Mouse (Mus musculus) stomach, postnatal 0 days (tissue): ENCODE data around the gene Nudt22. TPM values are rescaled to one million over a fixed set of nuclear protein-coding genes. Genes with fewer than 3 reads are reported as not detected.

Source experiments
- ATAC-seq: fragments of 200-750 bp; cut with Nextera tagmentation; 2 replicates; pipeline ENCODE4 v1.8.0; 2017; ENCODE audit not compliant: low FRiP score, low TSS enrichment
- DNase-seq: peaks from one replicate; pipeline ENCODE4 v3.0.0-alpha.2; 2016; ENCODE audit warnings: low spot score
- H3K27ac ChIP-seq: fragments of 300-500 bp; sonication (generic); replicated peaks from 2 replicates; pipeline ENCODE4 v1.5.1; 2014; ENCODE audit warnings: mild to moderate bottlenecking, control low read depth
- H3K27me3 ChIP-seq: fragments of 300-500 bp; sonication (generic); 2 replicates; pipeline ENCODE4 v1.6.1; 2014; ENCODE audit warnings: low read length; ENCODE audit not compliant: control insufficient read depth, insufficient read depth
- H3K36me3 ChIP-seq: fragments of 300-500 bp; sonication (generic); 2 replicates; pipeline ENCODE4 v1.6.1; 2014; ENCODE audit warnings: low read length, mixed read lengths; ENCODE audit not compliant: control insufficient read depth, insufficient read depth
- H3K4me1 ChIP-seq: fragments of 300-500 bp; sonication (generic); replicated peaks from 2 replicates; pipeline ENCODE4 v1.6.1; 2014; ENCODE audit warnings: antibody characterized with exemption; ENCODE audit not compliant: control insufficient read depth, insufficient read depth
- H3K4me2 ChIP-seq: fragments of 300-500 bp; sonication (generic); replicated peaks from 2 replicates; pipeline ENCODE4 v1.6.1; 2014; ENCODE audit warnings: low read depth, mild to moderate bottlenecking, control low read depth, moderate library complexity
- H3K4me3 ChIP-seq: fragments of 300-500 bp; sonication (generic); 2 replicates; pipeline ENCODE4 v1.5.1; 2014; ENCODE audit warnings: low read depth, low read length, control low read depth
- H3K9ac ChIP-seq: fragments of 300-500 bp; sonication (generic); 2 replicates; pipeline ENCODE4 v1.6.1; 2014; ENCODE audit warnings: mild to moderate bottlenecking, low read length, control low read depth, mixed read lengths
- H3K9me3 ChIP-seq: fragments of 300-500 bp; sonication (generic); 2 replicates; pipeline ENCODE4 v1.6.1; 2016; ENCODE audit warnings: low read length; ENCODE audit not compliant: control insufficient read depth
- CTCF ChIP-seq: IDR thresholded peaks from 2 replicates; pipeline ENCODE4 v1.5.1; 2016; ENCODE audit warnings: antibody characterized with exemption, low read depth, mild to moderate bottlenecking, moderate library complexity
- EP300 ChIP-seq: optimal IDR thresholded peaks from 2 replicates; pipeline ENCODE3; 2016; ENCODE audit warnings: antibody characterized with exemption
- WGBS: fragments of 180-500 bp; shearing (Covaris S2); extraction: QIAGEN DNeasy Blood & Tissue Kit; methylation state at CpG from one replicate; pipeline ENCODE4 v1.1.7; 2014; 5-methylcytosine and 5-hydroxymethylcytosine counted together
- polyA plus RNA-seq: library from polyadenylated mRNA; unstranded; fragments of >200 nt; fragmentation: Nextera tagmentation; extraction: Ambion mirVana; gene quantifications from 2 replicates; pipeline ENCODE4 v1.2.1, GENCODE M21; 2015

Gene Nudt22
- polyA plus RNA-seq, 1 experiment from 2014 or later = 21.1 TPM

DNA sequence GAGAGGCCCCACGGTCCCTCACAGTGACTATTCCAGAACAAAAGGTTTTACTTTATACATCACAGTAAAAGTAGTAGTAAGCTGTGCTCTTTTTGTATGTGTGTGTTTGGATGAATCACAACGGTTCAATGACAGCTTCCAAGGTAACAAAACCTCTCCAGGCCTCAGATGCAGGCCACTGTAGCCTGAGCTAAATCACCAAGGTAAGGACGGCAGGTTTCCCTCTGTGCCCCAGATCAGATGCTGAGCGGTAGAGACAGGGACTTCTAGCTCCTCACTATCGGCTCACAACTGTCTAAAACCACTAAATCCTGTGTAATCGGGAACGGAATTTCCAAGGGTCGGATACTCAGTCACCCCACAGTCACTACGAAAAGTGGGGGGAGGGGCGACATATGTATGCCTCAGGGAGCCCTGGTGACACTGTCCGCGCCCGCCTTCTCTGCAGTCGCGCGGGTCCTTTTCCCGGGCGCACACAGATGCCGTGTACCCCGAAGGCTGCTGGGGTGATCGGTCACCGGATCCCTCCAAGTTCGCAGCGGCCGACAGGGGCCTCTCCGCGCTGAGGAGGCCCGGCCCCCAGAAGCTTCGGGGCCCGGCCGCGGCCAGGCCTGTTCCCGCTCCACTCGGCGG is 43.3 kb upstream of the Nudt22 start:
- Histone ChIP-seq H3K9ac (peak overlapping the region; percentile 91), H3K27ac (peak overlapping the region; percentile 92), H3K36me3 (peaks cover 2% of the 10 kb centered on the region; the same call in 1 of the 2 replicates), H3K4me3 (peak overlapping the region; percentile 89), H3K4me2 (peak overlapping the region; percentile 74), H3K4me1 (peaks cover 7% of the 10 kb centered on the region), H3K27me3 (no peaks in the 10 kb centered on the region), H3K9me3 (no peaks in the 10 kb centered on the region)
- WGBS = 2% methylated on average over 34 of the region's 35 CpGs
- TF ChIP-seq CTCF = no peak
- TF ChIP-seq EP300 = no peak
- ATAC-seq (peak; percentile 2), DNase-seq (peak; percentile 70)

DNA sequence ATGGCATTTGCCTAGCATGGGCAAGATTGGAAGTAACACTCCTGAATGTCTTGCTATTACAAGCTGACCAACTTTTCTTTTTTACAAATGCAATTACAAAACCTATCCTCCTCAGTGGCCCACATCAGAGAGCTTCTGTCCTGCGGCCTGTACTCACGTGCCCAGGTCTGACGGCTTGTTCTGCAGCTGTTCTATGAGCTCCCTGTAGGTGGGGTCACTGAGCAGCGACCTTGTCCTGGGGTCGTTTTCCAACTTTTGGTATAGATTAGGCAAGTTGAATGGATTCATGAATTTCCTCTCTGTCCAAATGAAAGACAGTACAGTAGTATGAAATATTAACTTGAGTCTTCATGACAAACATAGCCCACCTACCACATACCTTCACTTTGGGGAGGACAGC is 38.1 kb upstream of the Nudt22 start:
- no peak for ATAC-seq
- Histone ChIP-seq H3K9me3 (no peaks in the 10 kb centered on the region), H3K27ac (no peak overlapping the region), H3K27me3 (no peaks in the 10 kb centered on the region), H3K4me2 (no peak overlapping the region), H3K9ac (no peak overlapping the region), H3K4me1 (peaks cover 4% of the 10 kb centered on the region; the same call in 1 of the 2 replicates), H3K36me3 (peaks cover 20% of the 10 kb centered on the region), H3K4me3 (no peak overlapping the region)
- 94% methylated on average over 5 of the region's 5 CpGs for WGBS
- TF ChIP-seq EP300 (no peak), CTCF (no peak)
- DNase-seq = no peak

DNA sequence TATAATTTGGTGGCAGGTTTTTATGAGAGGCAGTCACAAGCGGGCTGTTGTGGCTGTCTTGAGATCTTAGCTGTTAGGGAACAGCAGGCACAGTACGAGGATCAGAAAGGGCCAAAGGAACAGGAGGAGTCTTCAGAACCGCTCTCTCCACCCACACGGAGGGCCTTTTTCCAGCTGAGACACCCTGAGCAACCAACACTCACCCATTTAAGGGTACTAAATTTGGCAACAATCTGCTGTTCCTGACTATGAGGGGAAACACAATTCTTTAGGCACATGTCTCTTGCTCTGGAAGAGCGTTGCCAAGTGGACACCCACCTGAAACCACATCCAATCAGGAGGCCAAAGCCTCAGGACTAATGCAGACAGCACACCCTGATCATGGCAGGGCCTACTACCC is 33.6 kb upstream of the Nudt22 start:
- ATAC-seq = no peak
- Histone ChIP-seq H3K27me3 (no peaks in the 10 kb centered on the region), H3K9ac (no peak overlapping the region), H3K4me3 (no peak overlapping the region), H3K36me3 (peaks cover 38% of the 10 kb centered on the region), H3K9me3 (no peaks in the 10 kb centered on the region), H3K4me1 (no peaks in the 10 kb centered on the region), H3K27ac (no peak overlapping the region), H3K4me2 (no peak overlapping the region)
- no peak for DNase-seq
- 92% methylated on average over 5 of the region's 5 CpGs for WGBS
- TF ChIP-seq EP300 (no peak), CTCF (no peak)

DNA sequence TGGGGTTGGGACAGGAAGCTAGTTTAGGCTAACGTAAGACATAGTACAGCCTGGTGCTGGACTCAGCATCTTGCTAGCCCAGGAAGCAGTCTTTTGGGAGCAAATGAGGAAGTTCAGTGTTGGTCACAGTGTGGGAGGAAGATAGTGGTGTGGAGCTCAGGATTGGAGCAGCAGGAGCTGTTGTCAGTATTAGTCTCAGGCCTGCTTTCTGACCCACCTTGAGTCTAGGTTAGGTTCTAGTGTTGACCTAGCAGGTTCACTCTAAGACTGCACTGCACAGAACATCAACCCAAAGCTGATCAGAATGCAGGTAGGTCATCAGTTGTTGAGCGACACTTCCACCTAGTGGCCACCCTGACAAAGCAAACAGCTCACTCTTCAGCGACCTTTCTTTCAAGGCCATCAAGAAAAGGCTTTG is 24.3 kb upstream of the Nudt22 start:
- TF ChIP-seq CTCF (peak; percentile 89), EP300 (no peak)
- Histone ChIP-seq H3K27me3 (no peaks in the 10 kb centered on the region), H3K4me1 (no peaks in the 10 kb centered on the region), H3K27ac (no peak overlapping the region), H3K4me2 (no peak overlapping the region), H3K36me3 (peaks cover 20% of the 10 kb centered on the region), H3K9ac (no peak overlapping the region), H3K9me3 (no peaks in the 10 kb centered on the region), H3K4me3 (no peak overlapping the region)
- DNase-seq (peak; percentile 71), ATAC-seq (peak; percentile 72)
- WGBS = 37% methylated on average over 3 of the region's 3 CpGs

DNA sequence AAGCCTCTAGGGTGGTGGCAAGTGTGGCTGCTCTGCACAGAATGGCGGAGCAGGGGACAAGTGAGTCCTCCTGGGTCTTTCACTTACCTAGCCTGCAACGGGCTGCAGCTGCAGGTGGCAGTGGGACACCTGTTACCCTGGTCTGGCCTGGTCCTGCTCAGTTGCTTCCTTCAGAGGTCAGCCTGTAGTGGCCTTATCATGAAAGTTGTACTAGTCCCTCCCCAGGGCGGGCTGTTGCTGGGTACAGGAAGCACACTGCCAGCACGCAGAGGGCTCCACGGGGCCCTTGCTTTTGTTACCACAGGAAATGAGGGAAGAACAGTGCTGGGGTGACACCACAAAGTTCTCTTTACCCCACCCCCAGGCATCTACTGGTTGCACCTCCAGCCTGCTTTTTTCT is 23.3 kb upstream of the Nudt22 start, which contains the start of gene Fermt3:
Fermt3 (minus strand) TSS at position 279 of the 400 bp plus-strand sequence.
- Histone ChIP-seq H3K27ac (peak within 1 kb of the TSS; percentile 65; the same call in 1 of the 2 replicates), H3K4me2 (no peak within 1 kb of the TSS; the same call in 1 of the 2 replicates), H3K9me3 (no peaks in the 10 kb centered on the region), H3K27me3 (no peaks in the 10 kb centered on the region), H3K9ac (no peak within 1 kb of the TSS), H3K4me3 (no peak within 1 kb of the TSS), H3K4me1 (no peaks in the 10 kb centered on the region), H3K36me3 (peaks cover 16% of the 10 kb centered on the region)
- DNase-seq (peak; percentile 67), ATAC-seq (peak; percentile 71)
- TF ChIP-seq CTCF (no peak), EP300 (no peak)
- 59% methylated on average over 5 of the region's 5 CpGs for WGBS

DNA sequence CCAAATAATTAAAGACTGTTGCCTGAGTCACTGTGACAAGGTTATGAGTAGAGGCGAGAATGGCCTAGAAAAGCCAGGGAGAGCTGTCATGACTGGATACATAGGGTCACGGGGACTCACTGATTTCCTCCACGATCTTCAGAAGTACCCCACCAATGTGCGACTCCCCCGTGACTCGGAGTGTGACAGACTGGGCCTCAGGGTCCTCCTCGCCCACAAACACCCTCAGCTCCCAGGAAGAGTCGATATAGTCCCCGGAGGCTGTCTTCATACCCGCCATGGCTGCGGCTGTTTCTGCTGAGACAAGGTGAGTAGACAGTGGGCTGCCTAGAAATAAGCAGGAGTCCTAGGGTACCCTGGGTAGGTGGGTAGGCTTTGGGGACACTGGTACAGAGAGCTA is 22.6 kb upstream of the Nudt22 start:
- H3K4me1 ChIP-seq = no peaks in the 10 kb centered on the region
- WGBS = 87% methylated on average over 11 of the region's 11 CpGs
- ATAC-seq (no peak), DNase-seq (no peak)
- H3K27me3 ChIP-seq = no peaks in the 10 kb centered on the region
- peak overlapping the region; percentile 45; the same call in 1 of the 2 replicates for H3K27ac ChIP-seq
- H3K9me3 ChIP-seq = no peaks in the 10 kb centered on the region
- no peak overlapping the region for H3K4me3 ChIP-seq
- H3K4me2 ChIP-seq = no peak overlapping the region; the same call in 1 of the 2 replicates
- TF ChIP-seq CTCF (no peak), EP300 (no peak)
- no peak overlapping the region for H3K9ac ChIP-seq
- H3K36me3 ChIP-seq = peaks cover 14% of the 10 kb centered on the region
